Mouse (Mus musculus): ENCODE measurements around the gene Adcy6. TPM values are rescaled to one million over a fixed set of nuclear protein-coding genes. Genes with fewer than 3 reads are reported as not detected.

Adcy6 gene
- polyA plus RNA-seq, 1 experiment from 2014 or later, result 11.8 TPM

DNA sequence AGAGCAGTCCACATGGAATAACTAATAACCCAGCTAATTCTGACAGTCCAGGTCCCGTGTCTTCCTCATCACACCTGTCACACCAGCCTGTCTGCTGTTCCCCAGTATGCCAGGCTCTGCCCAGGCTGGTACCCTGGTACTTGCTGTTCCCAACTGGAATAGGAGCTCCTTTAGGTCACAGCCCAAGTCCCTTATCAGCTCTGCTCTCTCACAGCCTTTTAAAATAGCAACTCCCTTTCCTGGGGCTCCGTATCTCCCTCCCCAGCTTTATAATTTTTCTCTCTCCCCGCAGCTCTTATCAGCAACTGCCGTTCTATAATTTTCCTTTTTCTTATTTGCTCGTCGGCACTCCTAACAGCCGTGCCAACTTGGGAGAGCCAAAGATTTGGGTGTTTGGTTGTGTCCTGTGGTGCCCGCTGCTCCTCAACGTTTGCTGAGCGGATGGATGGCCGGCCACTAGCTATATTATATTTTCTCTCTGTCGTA lies 3.8 kb downstream of the Adcy6 start:
- peaks cover 7% of the 10 kb centered on the region; the same call in 1 of the 2 replicates for H3K27me3 ChIP-seq (ENCODE audit: low read depth, poor library complexity, severe bottlenecking)
- H3K27ac ChIP-seq (replicated peaks), result no peak overlapping the region
- H3K4me3 ChIP-seq, result no peak overlapping the region
- DNase-seq (ENCODE audit: low spot score), result no peak
- peaks cover 55% of the 10 kb centered on the region for H3K36me3 ChIP-seq
- H3K9me3 ChIP-seq (replicated peaks), result no peaks in the 10 kb centered on the region
- 91% methylated on average over 12 of the region's 12 CpGs for WGBS
- H3K4me1 ChIP-seq, result peaks cover 55% of the 10 kb centered on the region

DNA sequence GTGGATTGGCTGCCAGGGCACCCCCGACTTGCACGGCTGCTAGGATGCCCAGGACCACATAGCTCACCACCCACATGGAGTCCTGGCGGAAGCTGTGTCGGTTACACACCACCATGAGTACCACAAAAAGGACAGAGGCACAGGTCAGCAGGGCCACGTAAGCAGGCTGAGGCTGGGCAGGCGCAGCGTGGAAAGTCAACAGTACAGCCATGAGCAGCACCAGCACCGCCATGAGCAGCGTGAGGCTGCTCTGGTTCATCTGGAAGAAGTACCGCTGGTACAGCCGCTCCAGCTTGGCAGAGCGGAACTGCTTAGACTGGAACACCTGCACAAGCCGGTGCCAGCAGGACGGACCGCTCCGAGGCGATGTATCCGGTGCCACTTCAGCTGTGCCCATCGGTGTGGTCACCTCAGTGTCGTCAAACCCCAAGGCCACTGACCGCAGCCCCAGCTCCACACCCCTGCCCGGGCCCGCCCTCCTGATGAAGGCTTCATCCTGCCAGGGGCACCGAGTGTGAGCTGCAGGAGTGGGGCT lies 5.8 kb downstream of the Adcy6 start:
- 95% methylated on average over 24 of the region's 24 CpGs for WGBS
- Histone ChIP-seq H3K27me3 (ENCODE audit: low read depth, poor library complexity, severe bottlenecking) (no peaks in the 10 kb centered on the region), H3K9me3 (replicated peaks) (no peaks in the 10 kb centered on the region), H3K36me3 (peaks cover 75% of the 10 kb centered on the region), H3K4me3 (no peak overlapping the region), H3K27ac (replicated peaks) (no peak overlapping the region), H3K4me1 (peaks cover 45% of the 10 kb centered on the region)
- no peak for DNase-seq (ENCODE audit: low spot score)

GRCm38 (mm10) chr15:98602921-98603458 lies 6.9 kb downstream of the Adcy6 start:
- 0 out of 2 replicates have a peak overlapping the region, but pooled peaks have one; percentile 19 for H3K27ac ChIP-seq (replicated peaks)
- H3K9me3 ChIP-seq (replicated peaks), result no peaks in the 10 kb centered on the region
- peaks cover 35% of the 10 kb centered on the region for H3K4me1 ChIP-seq
- peaks cover 86% of the 10 kb centered on the region for H3K36me3 ChIP-seq
- no peak overlapping the region for H3K4me3 ChIP-seq
- H3K27me3 ChIP-seq (ENCODE audit: low read depth, poor library complexity, severe bottlenecking), result no peaks in the 10 kb centered on the region
- 72% methylated on average over 4 of the region's 4 CpGs for WGBS
- DNase-seq (ENCODE audit: low spot score), result no peak

DNA sequence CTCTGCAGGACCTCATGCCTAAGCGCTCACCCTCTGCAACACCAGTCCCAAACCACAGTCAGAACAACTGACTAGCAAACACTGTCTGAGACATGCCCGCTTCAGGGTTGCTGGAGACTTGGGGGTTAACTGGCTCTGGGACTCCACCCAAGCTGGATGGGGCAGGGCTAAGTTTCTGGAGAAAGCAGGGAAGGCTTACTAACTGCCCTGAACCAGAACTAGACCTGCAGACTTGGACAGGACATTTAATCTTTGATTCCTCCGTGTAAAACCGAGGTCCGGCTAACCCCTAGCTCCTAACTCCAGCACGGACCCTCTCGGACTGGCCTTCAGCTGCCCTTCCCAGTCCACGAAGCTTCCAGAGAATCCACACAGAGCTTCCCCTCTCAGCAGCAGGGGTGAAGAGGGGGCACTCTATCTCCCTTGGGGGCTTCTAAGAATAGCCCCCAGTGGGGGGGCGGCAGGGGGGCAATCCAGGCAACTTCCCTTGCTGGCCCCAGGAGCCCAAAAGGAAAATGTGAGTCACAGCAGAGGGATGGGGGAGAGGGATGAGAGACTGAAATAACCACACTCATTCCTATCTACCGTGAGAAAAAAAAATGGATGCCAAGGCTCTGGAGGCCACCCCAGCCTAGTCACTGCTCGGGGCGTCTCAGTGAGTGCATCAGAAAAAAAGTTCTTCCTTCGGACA lies 7.5 kb downstream of the Adcy6 start:
- no peak for DNase-seq (ENCODE audit: low spot score)
- Histone ChIP-seq H3K27ac (replicated peaks) (0 out of 2 replicates have a peak overlapping the region, but pooled peaks have one; percentile 19), H3K27me3 (ENCODE audit: low read depth, poor library complexity, severe bottlenecking) (no peaks in the 10 kb centered on the region), H3K36me3 (peaks cover 93% of the 10 kb centered on the region), H3K4me3 (no peak overlapping the region), H3K9me3 (replicated peaks) (no peaks in the 10 kb centered on the region), H3K4me1 (peaks cover 29% of the 10 kb centered on the region)
- 62% methylated on average over 13 of the region's 13 CpGs for WGBS

DNA sequence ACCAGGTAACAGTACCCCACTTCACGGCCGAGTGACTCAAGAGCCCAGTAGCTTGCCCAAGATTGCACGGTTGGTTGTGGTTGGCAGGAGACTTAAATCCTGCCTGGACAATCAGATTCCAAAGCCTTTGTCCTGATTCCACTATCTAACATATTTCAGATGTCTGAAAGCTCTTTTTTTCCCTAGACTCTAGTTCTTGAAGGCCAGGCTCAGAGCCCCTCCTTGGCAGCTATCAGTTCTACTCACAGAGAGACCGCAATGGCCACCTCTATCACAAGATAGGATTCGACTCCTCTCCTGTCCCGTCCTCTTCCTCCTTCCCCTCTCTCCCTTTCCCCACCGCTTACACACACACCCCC lies 8.1 kb downstream of the Adcy6 start:
- Histone ChIP-seq H3K4me3 (no peak overlapping the region), H3K36me3 (peaks cover 96% of the 10 kb centered on the region), H3K27me3 (ENCODE audit: low read depth, poor library complexity, severe bottlenecking) (no peaks in the 10 kb centered on the region), H3K9me3 (replicated peaks) (no peaks in the 10 kb centered on the region), H3K27ac (replicated peaks) (no peak overlapping the region), H3K4me1 (peaks cover 23% of the 10 kb centered on the region)
- no peak for DNase-seq (ENCODE audit: low spot score)
- WGBS, result 83% methylated on average over 7 of the region's 7 CpGs

- 86% methylated on average over 12 of the region's 12 CpGs for WGBS
- H3K9me3 ChIP-seq (replicated peaks), result no peaks in the 10 kb centered on the region
- H3K4me3 ChIP-seq, result no peak overlapping the region
- H3K36me3 ChIP-seq, result peaks cover 99% of the 10 kb centered on the region
- H3K27me3 ChIP-seq (ENCODE audit: low read depth, poor library complexity, severe bottlenecking), result no peaks in the 10 kb centered on the region
- DNase-seq (ENCODE audit: low spot score), result no peak
- H3K4me1 ChIP-seq, result peaks cover 21% of the 10 kb centered on the region
- no peak overlapping the region for H3K27ac ChIP-seq (replicated peaks)
Measured at GRCm38 (mm10) chr15:98600036-98600709, 9.7 kb downstream of the Adcy6 start.

- peaks cover 100% of the 10 kb centered on the region for H3K36me3 ChIP-seq
- 95% methylated on average over 14 of the region's 14 CpGs for WGBS
Measured at GRCm38 (mm10) chr15:98596609-98597008, 13.3 kb downstream of the Adcy6 start.

GRCm38 (mm10) chr15:98595049-98595448 lies 14.8 kb downstream of the Adcy6 start:
- no peak for DNase-seq (ENCODE audit: low spot score)
- H3K4me3 ChIP-seq, result no peak overlapping the region
- 95% methylated on average over 5 of the region's 5 CpGs for WGBS
- no peaks in the 10 kb centered on the region for H3K4me1 ChIP-seq
- H3K27ac ChIP-seq (replicated peaks), result no peak overlapping the region
- H3K27me3 ChIP-seq (ENCODE audit: low read depth, poor library complexity, severe bottlenecking), result no peaks in the 10 kb centered on the region
- H3K9me3 ChIP-seq (replicated peaks), result no peaks in the 10 kb centered on the region
- H3K36me3 ChIP-seq, result peaks cover 100% of the 10 kb centered on the region

More at GRCm38 (mm10) chr15:98596609-98597008, 13.3 kb downstream of the Adcy6 start:
- Histone ChIP-seq H3K4me1 (no peaks in the 10 kb centered on the region; the same call in 1 of the 2 replicates), H3K27me3 (ENCODE audit: low read depth, poor library complexity, severe bottlenecking) (no peaks in the 10 kb centered on the region), H3K4me3 (no peak overlapping the region), H3K27ac (replicated peaks) (no peak overlapping the region), H3K9me3 (replicated peaks) (no peaks in the 10 kb centered on the region)
- DNase-seq (ENCODE audit: low spot score), result no peak

- Histone ChIP-seq H3K4me3 (no peak overlapping the region), H3K9me3 (replicated peaks) (no peaks in the 10 kb centered on the region), H3K36me3 (peaks cover 100% of the 10 kb centered on the region), H3K4me1 (no peaks in the 10 kb centered on the region), H3K27ac (replicated peaks) (no peak overlapping the region), H3K27me3 (ENCODE audit: low read depth, poor library complexity, severe bottlenecking) (no peaks in the 10 kb centered on the region)
- no peak for DNase-seq (ENCODE audit: low spot score)
- WGBS, result 83% methylated on average over 19 of the region's 19 CpGs
Measured at GRCm38 (mm10) chr15:98594193-98594592, 15.7 kb downstream of the Adcy6 start.

DNA sequence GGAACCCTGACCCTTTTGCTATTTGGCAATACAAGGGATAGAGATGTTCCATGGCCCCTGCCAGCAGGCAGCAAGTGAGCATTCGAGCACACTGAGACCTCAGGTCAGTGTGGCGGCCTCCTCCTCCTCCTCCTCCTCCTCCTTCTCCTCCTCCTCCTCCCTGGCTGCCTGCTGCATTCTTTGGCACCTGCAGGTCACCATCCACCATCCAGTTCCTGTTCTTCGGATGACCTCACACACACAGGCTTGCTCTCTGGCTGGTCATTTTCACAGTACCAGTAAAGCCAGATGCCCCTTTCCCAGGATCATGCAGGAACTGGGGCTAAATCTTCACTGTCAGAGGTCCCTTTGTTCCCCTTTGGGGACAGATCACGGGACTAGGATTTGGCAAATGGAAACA lies 18.5 kb downstream of the Adcy6 start:
- no peak for DNase-seq (ENCODE audit: low spot score)
- H3K36me3 ChIP-seq, result peaks cover 83% of the 10 kb centered on the region
- no peaks in the 10 kb centered on the region for H3K27me3 ChIP-seq (ENCODE audit: low read depth, poor library complexity, severe bottlenecking)
- H3K9me3 ChIP-seq (replicated peaks), result no peaks in the 10 kb centered on the region
- no peaks in the 10 kb centered on the region for H3K4me1 ChIP-seq
- H3K27ac ChIP-seq (replicated peaks), result no peak overlapping the region
- H3K4me3 ChIP-seq, result no peak overlapping the region
- 68% methylated on average over 4 of the region's 4 CpGs for WGBS

DNA sequence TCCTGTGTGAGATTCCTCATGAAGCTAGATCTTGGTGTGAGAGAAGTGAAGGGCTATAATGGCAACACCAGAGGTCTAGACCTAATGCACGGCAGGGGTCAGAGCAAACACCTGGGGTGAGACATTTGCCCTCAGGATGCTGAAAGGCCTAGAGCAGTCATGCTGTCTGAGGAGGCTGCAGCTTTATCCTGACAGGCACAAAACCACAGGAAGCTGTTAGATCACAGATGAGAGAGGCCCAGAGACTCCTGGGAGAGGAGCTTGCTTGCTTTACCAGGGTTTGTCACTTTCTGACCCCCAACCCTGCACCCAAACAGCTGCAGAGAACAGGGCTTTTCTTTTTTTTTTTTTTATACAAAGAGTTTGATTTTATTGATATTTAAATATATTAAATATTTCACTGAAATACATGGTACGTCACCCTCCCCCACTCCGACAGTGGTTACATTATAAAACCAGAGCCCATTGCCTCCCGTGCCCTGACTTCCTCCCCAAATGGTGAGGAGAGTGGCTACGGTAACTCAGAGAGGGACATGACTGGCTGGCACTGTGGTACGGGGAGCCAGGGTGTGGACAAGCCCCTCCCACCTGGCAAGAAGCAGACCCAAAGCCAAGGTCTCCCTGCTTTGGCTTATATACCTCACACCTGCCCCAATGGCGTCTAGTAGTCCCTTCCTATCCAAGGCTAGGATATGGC lies 20.1 kb downstream of the Adcy6 start:
- H3K27me3 ChIP-seq (ENCODE audit: low read depth, poor library complexity, severe bottlenecking), result no peaks in the 10 kb centered on the region
- no peaks in the 10 kb centered on the region for H3K9me3 ChIP-seq (replicated peaks)
- peaks cover 67% of the 10 kb centered on the region for H3K36me3 ChIP-seq
- WGBS, result 74% methylated on average over 7 of the region's 7 CpGs
- H3K4me1 ChIP-seq, result peaks cover 11% of the 10 kb centered on the region
- H3K27ac ChIP-seq (replicated peaks), result no peak overlapping the region
- DNase-seq (ENCODE audit: low spot score), result no peak
- no peak overlapping the region for H3K4me3 ChIP-seq

GRCm38 (mm10) chr15:98587751-98588150 lies 22.1 kb downstream of the Adcy6 start:
- WGBS, result 91% methylated on average over 11 of the region's 11 CpGs
- peaks cover 17% of the 10 kb centered on the region for H3K4me1 ChIP-seq

More at GRCm38 (mm10) chr15:98587751-98588150, 22.1 kb downstream of the Adcy6 start:
- DNase-seq (ENCODE audit: low spot score), result no peak
- no peaks in the 10 kb centered on the region for H3K27me3 ChIP-seq (ENCODE audit: low read depth, poor library complexity, severe bottlenecking)
- no peaks in the 10 kb centered on the region for H3K9me3 ChIP-seq (replicated peaks)
- H3K4me3 ChIP-seq, result no peak overlapping the region
- peaks cover 46% of the 10 kb centered on the region for H3K36me3 ChIP-seq
- no peak overlapping the region for H3K27ac ChIP-seq (replicated peaks)
